Mouse (Mus musculus) myocyte (in vitro differentiated cells): ENCODE measurements at regions not wholly inside any gene's neighbourhood (a gene's known extent, or its start where the extent isn't known, plus 50 kb on each side); places are given as distances from the start of the nearest gene placed in this dataset.

ENCODE experiments used
- H3K27me3 ChIP-seq: one replicate; pipeline ENCODE4 v1.6.1; 2011; ENCODE audit not compliant: control insufficient read depth, insufficient read depth, insufficient read length
- H3K36me3 ChIP-seq: one replicate; pipeline ENCODE4 v1.6.1; 2011; ENCODE audit not compliant: control insufficient read depth, insufficient read depth
- H3K4me2 ChIP-seq: one replicate; pipeline ENCODE4 v1.6.1; 2011; ENCODE audit warnings: low read depth, control low read depth
- H3K4me3 ChIP-seq: one replicate; pipeline ENCODE4 v1.5.1; 2011; ENCODE audit warnings: mild to moderate bottlenecking, control low read depth, moderate library complexity
- H3K79me2 ChIP-seq: one replicate; pipeline ENCODE4 v1.6.1; 2011; ENCODE audit not compliant: control insufficient read depth, insufficient read depth
- H3ac ChIP-seq: one replicate; pipeline ENCODE4 v1.6.1; 2011; ENCODE audit not compliant: control insufficient read depth, insufficient read length
- CEBPB ChIP-seq: IDR thresholded peaks from 2 replicates; pipeline ENCODE4 v1.6.1; 2011; ENCODE audit warnings: mild to moderate bottlenecking, moderate library complexity; ENCODE audit not compliant: poor library complexity, insufficient read depth, severe bottlenecking
- E2F4 ChIP-seq: IDR thresholded peaks from one replicate; pipeline ENCODE4 v1.6.1; 2011; ENCODE audit warnings: mild to moderate bottlenecking, control low read depth, moderate library complexity; ENCODE audit not compliant: insufficient read depth
- MAX ChIP-seq: IDR thresholded peaks from one replicate; pipeline ENCODE4 v1.6.1; 2011; ENCODE audit warnings: low read depth, mild to moderate bottlenecking, control low read depth
- MYOD1 ChIP-seq, 3 experiments: IDR thresholded peaks; one replicate each; pipeline ENCODE4 v1.6.1; 2011; ENCODE audit warnings: control low read depth in 2 of 3, low read depth in 2 of 3, mild to moderate bottlenecking in 2 of 3, moderate library complexity in 1 of 3; ENCODE audit not compliant: insufficient read length in 2 of 3, control insufficient read depth in 1 of 3
- MYOG ChIP-seq, 3 experiments: IDR thresholded peaks; one replicate each; pipeline ENCODE4 v1.6.1; 2011; ENCODE audit warnings: control low read depth in 2 of 3, low read depth in 2 of 3, mild to moderate bottlenecking in 2 of 3; ENCODE audit not compliant: insufficient read length in 2 of 3, control insufficient read depth in 1 of 3, insufficient read depth in 1 of 3
- POLR2A ChIP-seq: IDR thresholded peaks from one replicate; pipeline ENCODE4 v1.6.1; 2011; ENCODE audit warnings: low read depth, mild to moderate bottlenecking, control low read depth, moderate library complexity; ENCODE audit not compliant: insufficient read length
- POLR2AphosphoS2 ChIP-seq: IDR thresholded peaks from one replicate; pipeline ENCODE4 v1.6.1; 2011; ENCODE audit warnings: low read depth, control low read depth; ENCODE audit not compliant: insufficient read length
- REST ChIP-seq: IDR thresholded peaks from one replicate; pipeline ENCODE4 v1.6.1; 2011; ENCODE audit warnings: mild to moderate bottlenecking, control low read depth, moderate library complexity; ENCODE audit not compliant: insufficient read depth, insufficient read length
- SRF ChIP-seq: IDR thresholded peaks from one replicate; pipeline ENCODE4 v1.6.1; 2011; ENCODE audit warnings: low read depth; ENCODE audit not compliant: control insufficient read depth, insufficient read length
- TCF12 ChIP-seq: IDR thresholded peaks from one replicate; pipeline ENCODE4 v1.6.1; 2011; ENCODE audit warnings: mild to moderate bottlenecking, control low read depth; ENCODE audit not compliant: poor library complexity, insufficient read depth, severe bottlenecking
- TCF3 ChIP-seq: IDR thresholded peaks from one replicate; pipeline ENCODE4 v1.6.1; 2011; ENCODE audit warnings: low read depth, control low read depth; ENCODE audit not compliant: insufficient read length
- USF1 ChIP-seq: IDR thresholded peaks from one replicate; pipeline ENCODE4 v1.6.1; 2011; ENCODE audit warnings: low read depth, mild to moderate bottlenecking, control low read depth, moderate library complexity

DNA sequence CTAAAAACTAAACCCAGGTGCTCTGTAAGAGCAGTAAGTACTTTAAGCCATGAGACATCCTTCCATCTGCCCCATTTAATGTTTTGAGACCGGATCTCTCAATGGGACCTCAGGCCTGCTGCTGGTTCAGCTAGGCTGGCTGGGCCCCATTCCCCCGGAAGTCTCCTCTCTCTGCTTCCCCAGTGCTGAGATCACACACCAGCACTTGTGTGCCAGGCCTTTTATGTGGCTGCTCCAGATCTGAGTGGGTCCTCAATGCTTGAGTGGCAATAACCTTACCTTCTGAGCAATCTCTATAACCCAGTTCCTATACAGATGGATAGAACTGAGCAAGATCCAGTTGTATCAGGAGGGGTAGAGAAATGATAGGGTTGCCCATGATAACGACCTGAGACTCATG is 118.9 kb upstream of the Tgfbr2 start:
- Histone ChIP-seq H3K4me3 (no peak overlapping the region), H3K4me2 (no peak overlapping the region), H3K27me3 (no peaks in the 10 kb centered on the region), H3K79me2 (no peaks in the 10 kb centered on the region), H3ac (no peak overlapping the region), H3K36me3 (no peaks in the 10 kb centered on the region)
- TF ChIP-seq SRF (no peak), MYOG (IDR thresholded peaks at IDR 0.05; ENCODE audit: control insufficient read depth in 1 of 3, insufficient read depth in 1 of 3, insufficient read length in 2 of 3, low read depth in 2 of 3) (no peak), TCF3 (no peak), TCF12 (no peak), POLR2AphosphoS2 (no peak), POLR2A (no peak), MAX (no peak), MYOD1 (IDR thresholded peaks at IDR 0.05; ENCODE audit: control insufficient read depth in 1 of 3, insufficient read length in 2 of 3, low read depth in 2 of 3) (no peak), E2F4 (no peak), CEBPB (no peak), USF1 (no peak), REST (no peak)

DNA sequence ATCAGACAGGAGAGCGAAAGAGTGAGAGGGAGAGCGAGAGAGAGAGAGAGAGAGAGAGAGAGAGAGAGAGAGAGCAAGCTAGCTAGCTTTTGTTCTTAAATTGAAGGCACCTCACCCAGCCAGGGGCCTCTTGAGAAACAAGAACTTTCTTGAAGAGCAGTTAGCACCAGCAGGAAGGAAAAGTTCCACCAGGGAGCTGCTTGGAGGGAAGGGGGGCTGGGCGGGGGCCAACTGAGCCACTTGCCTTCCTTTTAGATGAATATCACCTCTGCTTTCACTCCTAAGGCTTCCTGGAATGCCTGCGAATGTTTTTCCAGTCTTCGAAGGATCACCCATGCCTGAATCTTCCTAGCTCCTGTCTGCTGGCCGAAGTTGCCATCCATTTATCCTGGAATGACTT is 118.0 kb upstream of the Tgfbr2 start:
- H3ac ChIP-seq = no peak overlapping the region
- TF ChIP-seq TCF12 (no peak), POLR2A (no peak), MYOD1 (IDR thresholded peaks at IDR 0.05; ENCODE audit: control insufficient read depth in 1 of 3, insufficient read length in 2 of 3, low read depth in 2 of 3) (no peak), POLR2AphosphoS2 (no peak), TCF3 (no peak), E2F4 (no peak), USF1 (no peak)
- H3K4me3 ChIP-seq = no peak overlapping the region
- no peaks in the 10 kb centered on the region for H3K36me3 ChIP-seq
- no peak overlapping the region for H3K4me2 ChIP-seq
- H3K79me2 ChIP-seq = no peaks in the 10 kb centered on the region
- H3K27me3 ChIP-seq = no peaks in the 10 kb centered on the region

DNA sequence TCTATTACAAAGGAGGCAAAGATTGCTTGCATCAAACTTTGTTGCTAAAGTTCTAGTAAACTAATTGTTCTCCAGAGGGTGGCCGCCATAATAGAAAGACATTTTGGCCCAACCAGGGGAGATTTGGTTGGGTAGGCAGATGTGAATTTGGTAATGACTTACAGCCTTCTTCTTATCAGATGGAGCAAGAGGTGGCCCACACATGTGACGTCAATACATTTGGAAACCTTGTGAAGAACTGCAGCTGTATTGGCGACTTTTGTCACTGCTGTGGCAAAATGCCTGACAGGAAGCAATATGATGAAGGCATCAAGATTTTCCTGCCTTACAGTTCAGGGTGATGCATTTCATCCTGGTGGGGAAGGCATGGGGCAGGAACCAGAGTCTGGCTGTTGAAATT is 116.5 kb upstream of the Tgfbr2 start:
- Histone ChIP-seq H3K4me3 (no peak overlapping the region), H3K27me3 (no peaks in the 10 kb centered on the region), H3K4me2 (no peak overlapping the region), H3K36me3 (no peaks in the 10 kb centered on the region), H3K79me2 (no peaks in the 10 kb centered on the region), H3ac (no peak overlapping the region)
- TF ChIP-seq USF1 (no peak), POLR2AphosphoS2 (no peak), MYOD1 (IDR thresholded peaks at IDR 0.05; ENCODE audit: control insufficient read depth in 1 of 3, insufficient read length in 2 of 3, low read depth in 2 of 3) (no peak), MAX (no peak), E2F4 (no peak), TCF12 (no peak)

DNA sequence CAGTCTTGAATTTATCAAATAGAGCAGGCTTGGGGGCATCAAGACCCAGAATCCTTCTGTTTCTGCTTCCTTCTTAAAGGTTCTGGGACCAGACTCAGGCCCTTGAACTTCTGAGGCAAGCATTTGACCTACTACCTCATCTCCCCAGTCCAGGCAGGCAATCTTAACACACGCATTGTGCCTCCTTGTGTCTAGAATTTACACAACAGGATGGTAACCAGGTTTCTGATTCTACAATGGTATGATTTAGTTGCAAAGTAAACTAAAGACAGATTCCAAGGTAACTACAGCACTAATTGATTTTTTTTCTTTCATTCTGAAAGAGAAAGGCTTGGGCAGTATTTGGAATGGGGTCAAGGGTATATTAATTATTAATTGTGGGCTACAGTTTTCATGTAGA is 115.7 kb upstream of the Tgfbr2 start:
- no peaks in the 10 kb centered on the region for H3K79me2 ChIP-seq
- H3K4me2 ChIP-seq = no peak overlapping the region
- no peak for TF ChIP-seq REST
- no peak for TF ChIP-seq POLR2A
- no peak for TF ChIP-seq POLR2AphosphoS2
- no peak for TF ChIP-seq MYOD1 (IDR thresholded peaks at IDR 0.05; ENCODE audit: control insufficient read depth in 1 of 3, insufficient read length in 2 of 3, low read depth in 2 of 3)
- no peak for TF ChIP-seq MYOG (IDR thresholded peaks at IDR 0.05; ENCODE audit: control insufficient read depth in 1 of 3, insufficient read depth in 1 of 3, insufficient read length in 2 of 3, low read depth in 2 of 3)
- H3K27me3 ChIP-seq = no peaks in the 10 kb centered on the region
- H3ac ChIP-seq = no peak overlapping the region
- H3K36me3 ChIP-seq = no peaks in the 10 kb centered on the region
- H3K4me3 ChIP-seq = no peak overlapping the region

DNA sequence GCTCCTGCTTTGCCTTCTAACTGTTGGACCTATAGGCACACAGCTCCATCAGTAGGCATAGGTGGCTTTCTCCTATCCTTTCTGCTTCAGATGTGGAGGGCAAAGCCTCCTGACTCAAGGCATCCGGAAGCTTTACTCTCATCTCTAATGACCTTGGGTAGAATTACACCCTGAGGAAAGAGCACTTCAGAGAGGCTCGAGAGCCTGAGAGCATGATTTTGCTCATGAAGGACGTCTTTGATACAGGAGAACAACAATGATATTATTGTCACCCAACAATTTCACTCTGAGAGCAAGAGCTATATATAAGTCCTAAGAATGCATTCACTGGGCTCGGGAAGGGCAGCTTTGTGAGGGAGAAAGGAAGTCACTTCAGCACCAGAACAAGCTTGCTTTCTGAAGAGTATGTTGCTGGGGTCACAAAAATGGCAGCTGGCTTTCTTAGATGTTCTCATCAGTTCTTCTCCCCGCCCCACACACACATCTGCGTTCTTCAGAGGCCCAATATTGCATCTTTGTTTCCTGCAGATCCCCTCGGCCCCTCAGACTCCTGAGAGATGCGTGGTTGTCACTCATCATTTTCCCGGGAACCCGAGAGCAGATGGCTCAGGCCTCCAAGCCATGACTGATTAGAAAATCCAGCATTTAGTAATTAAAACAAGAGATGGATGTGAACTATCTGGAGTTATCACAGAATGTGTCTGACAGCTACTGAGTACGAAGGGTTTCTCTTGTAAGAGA is 110.7 kb upstream of the Tgfbr2 start:
- Histone ChIP-seq H3ac (no peak overlapping the region), H3K36me3 (no peaks in the 10 kb centered on the region), H3K4me2 (no peak overlapping the region), H3K27me3 (no peaks in the 10 kb centered on the region), H3K4me3 (no peak overlapping the region), H3K79me2 (no peaks in the 10 kb centered on the region)
- no peak for TF ChIP-seq MYOD1 (IDR thresholded peaks at IDR 0.05; ENCODE audit: control insufficient read depth in 1 of 3, insufficient read length in 2 of 3, low read depth in 2 of 3)
- TF ChIP-seq SRF = no peak
- TF ChIP-seq POLR2AphosphoS2 = no peak
- TF ChIP-seq POLR2A = no peak
- no peak for TF ChIP-seq E2F4
- TF ChIP-seq MAX = no peak
- TF ChIP-seq REST = no peak
- TF ChIP-seq MYOG (IDR thresholded peaks at IDR 0.05; ENCODE audit: control insufficient read depth in 1 of 3, insufficient read depth in 1 of 3, insufficient read length in 2 of 3, low read depth in 2 of 3) = no peak
- TF ChIP-seq TCF3 = no peak
- no peak for TF ChIP-seq USF1
- TF ChIP-seq TCF12 = no peak
- no peak for TF ChIP-seq CEBPB
